In genomic region chr1:153564701-153565100, GRCm38 (mm10) we compare ENCODE assay signal across 18 mouse cellular contexts.
"Had no signal": no experiment of that assay in that cellular context is flagged by ENCODE, and none has a peak within 500 bp of the region (broad histone marks: within the 10 kb centered on the region; RNA-seq: fewer than 3 reads in every experiment).

No protein-coding gene starts in this region.

- H3K4me3 ChIP-seq: midbrain, embryonic 10.5 days; midbrain, embryonic 12.5 days; neural tube, embryonic 13.5 days; neural tube, embryonic 15.5 days; stomach, embryonic 15.5 days had no signal

- DNase-seq: lung, adult 18-20 months; lung, embryonic 14.5 days; lung, postnatal 10 days; lung, postnatal 4 days; midbrain, embryonic 14.5 days; right cerebral cortex, postnatal 25 days; right cerebral cortex, postnatal 4 days; spleen, adult 18-20 months; thymus, adult 18-20 months; thymus, postnatal 14 days; thymus, postnatal 36 days had no signal

- H3K27ac ChIP-seq: liver, embryonic 14.5 days; midbrain, embryonic 10.5 days; midbrain, embryonic 12.5 days; neural tube, embryonic 13.5 days; neural tube, embryonic 15.5 days; stomach, embryonic 15.5 days; stomach, postnatal 0 days had no signal

- H3K4me2 ChIP-seq: lung, embryonic 14.5 days; midbrain, embryonic 12.5 days; neural tube, embryonic 13.5 days; neural tube, embryonic 15.5 days; stomach, embryonic 15.5 days had no signal

- H3K27me3 ChIP-seq: neural tube, embryonic 13.5 days; neural tube, embryonic 15.5 days; stomach, embryonic 15.5 days had no signal

- H3K36me3 ChIP-seq: midbrain, embryonic 10.5 days; midbrain, embryonic 12.5 days; neural tube, embryonic 13.5 days; neural tube, embryonic 15.5 days; stomach, embryonic 15.5 days had no signal

- H3K4me1 ChIP-seq: neural tube, embryonic 15.5 days; stomach, embryonic 15.5 days had no signal

- H3K9ac ChIP-seq: liver, embryonic 14.5 days; lung, embryonic 14.5 days; midbrain, embryonic 12.5 days; neural tube, embryonic 13.5 days; neural tube, embryonic 15.5 days; stomach, embryonic 15.5 days had no signal

- H3K9me3 ChIP-seq: midbrain, embryonic 10.5 days; midbrain, embryonic 12.5 days; neural tube, embryonic 13.5 days; neural tube, embryonic 15.5 days; stomach, embryonic 15.5 days had no signal
